Mouse (Mus musculus) kidney, adult 18-20 months (tissue): ENCODE data around the gene Gm49601.

Source experiments
- DNase-seq: peaks from one replicate; pipeline ENCODE4 v3.0.0; 2021

The Gm49601 gene

GRCm38 (mm10) chr16:18581623-18582205 is 44.5 kb downstream of the Gm49601 start:
- DNase-seq: peak; percentile 10

GRCm38 (mm10) chr16:18581050-18581622 is 45.1 kb downstream of the Gm49601 start:
- DNase-seq: no peak

GRCm38 (mm10) chr16:18580389-18580788 is 45.8 kb downstream of the Gm49601 start:
- DNase-seq: no peak

DNA sequence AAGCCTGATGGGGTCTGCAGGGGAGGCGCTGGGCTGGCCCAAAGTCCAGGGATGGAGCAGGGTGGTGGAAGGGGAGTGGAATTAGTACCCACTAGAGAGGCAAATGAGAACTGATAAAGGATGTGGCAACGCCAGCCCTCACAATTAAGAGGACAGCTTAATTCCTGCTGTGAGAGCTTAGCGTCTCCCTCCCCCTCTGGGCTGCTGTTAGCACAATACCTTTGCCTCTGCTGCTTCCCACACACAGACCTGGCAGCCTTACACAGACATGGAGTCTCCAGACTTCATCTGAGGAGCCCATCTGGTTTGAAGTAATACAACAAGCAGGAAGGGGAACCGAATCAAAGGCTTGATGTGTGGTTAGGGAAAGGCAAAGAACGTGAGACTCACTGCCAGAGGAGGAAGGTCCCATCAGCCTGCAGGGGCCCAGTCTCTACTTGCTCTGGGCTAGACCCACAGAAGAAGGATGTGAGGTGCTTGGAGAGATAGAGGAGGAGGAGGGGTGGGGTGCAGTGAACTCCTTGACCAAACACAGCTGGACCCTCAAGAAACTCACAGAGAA is 48.5 kb downstream of the Gm49601 start:
- no peak for DNase-seq

DNA sequence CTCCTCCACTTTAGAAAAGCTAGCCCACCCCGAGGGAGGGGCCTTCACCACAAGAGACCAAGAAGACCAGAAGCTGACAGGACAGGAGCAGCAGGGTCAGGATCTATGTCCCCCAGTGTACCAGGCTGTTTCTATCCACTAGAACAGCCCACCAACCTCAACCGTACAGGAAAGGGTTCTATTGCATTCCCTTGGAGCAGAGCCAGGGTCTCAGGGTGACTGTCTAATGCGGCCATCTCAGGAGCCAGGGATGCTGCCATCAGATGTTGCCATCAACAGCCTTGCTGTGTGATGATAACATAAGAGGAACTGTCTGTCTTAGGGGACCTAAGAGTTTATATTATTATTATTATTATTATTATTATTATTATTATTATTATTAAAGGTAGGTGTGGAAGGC is 49.2 kb downstream of the Gm49601 start:
- no peak for DNase-seq

DNA sequence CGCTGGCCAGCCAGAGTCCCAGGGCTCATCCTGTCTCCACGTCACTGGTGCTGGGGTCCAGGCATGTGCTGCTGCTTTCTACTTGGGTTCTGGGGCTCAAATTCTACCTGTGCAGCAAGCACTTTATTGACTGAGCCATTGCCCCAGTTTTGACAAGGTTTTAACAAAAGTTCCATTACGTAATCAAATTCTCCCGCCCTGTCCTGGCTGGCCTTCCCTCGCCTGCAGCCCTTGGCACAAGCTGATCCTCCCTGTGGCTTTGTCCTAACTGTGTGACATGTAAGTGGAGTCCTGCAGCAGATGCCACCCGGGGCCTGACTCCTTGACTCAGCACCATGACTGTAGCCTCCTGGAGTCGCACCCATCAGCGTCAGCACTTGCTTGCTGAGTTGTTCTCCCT is 52.0 kb downstream of the Gm49601 start:
- DNase-seq: no peak
